Mouse (Mus musculus): ENCODE measurements at regions not wholly inside any gene's neighbourhood (a gene's known extent, or its start where the extent isn't known, plus 50 kb on each side); places are given as distances from the start of the nearest gene placed in this dataset.

DNA sequence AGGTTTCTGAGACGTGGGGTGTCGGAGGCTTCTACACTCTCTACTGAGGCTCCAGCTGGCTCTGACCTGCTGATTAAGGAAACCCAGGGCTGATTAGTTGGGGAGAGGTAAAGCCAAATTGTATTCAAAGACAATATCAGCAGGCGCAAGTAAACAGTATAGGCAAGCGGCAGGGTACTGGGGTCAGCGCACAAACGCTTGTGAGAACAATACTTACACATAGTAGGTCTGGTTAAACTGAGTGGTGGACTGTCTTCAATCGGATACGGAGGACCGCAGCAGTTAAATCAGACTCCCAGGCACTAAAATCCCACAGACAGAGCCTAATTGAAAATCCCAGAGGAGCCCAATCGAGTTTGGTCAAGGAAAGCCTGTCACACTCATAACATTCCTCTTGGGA is 195.8 kb downstream of the Rchy1 start:
- TF ChIP-seq CTCF (IDR thresholded peaks at IDR 0.05; ENCODE audit: borderline replicate concordance, control insufficient read depth, extremely low read depth, insufficient read depth, low read length, poor library complexity), result no peak
- no peak for TF ChIP-seq POLR2A (IDR thresholded peaks at IDR 0.05; ENCODE audit: control insufficient read depth, extremely low read depth, insufficient read depth, low read length, poor library complexity)

All from thymus, adult 2 months (tissue).